Mouse (Mus musculus): ENCODE measurements around the gene Polr1d. TPM values are rescaled to one million over a fixed set of nuclear protein-coding genes. Genes with fewer than 3 reads are reported as not detected.

Polr1d gene
- total and polyA plus RNA-seq, 3 experiments, result 24.2 to 74.8 (median 66.6) TPM

- DNase-seq, result no peak
- Histone ChIP-seq H3K4me1 (ENCODE audit: control insufficient read depth, insufficient read depth, low read length) (peaks cover 29% of the 10 kb centered on the region), H3K27ac (no peak overlapping the region), H3K4me3 (no peak overlapping the region), H3K79me2 (replicated peaks; ENCODE audit: control insufficient read depth, insufficient read depth, low read length) (peaks cover 10% of the 10 kb centered on the region), H3K9ac (ENCODE audit: low read depth, low read length) (no peak overlapping the region), H3K36me3 (ENCODE audit: control insufficient read depth, insufficient read depth, low read length) (peaks cover 18% of the 10 kb centered on the region), H3K27me3 (ENCODE audit: control insufficient read depth, insufficient read depth, low read length) (no peaks in the 10 kb centered on the region)
- intact Hi-C loops (cut with DNase I), result no loop called here
- 47% methylated on average over 4 of the region's 4 CpGs for WGBS
- no peak for TF ChIP-seq POLR2A (IDR thresholded peaks at IDR 0.05; ENCODE audit: insufficient read depth, low read depth, low read length)
- no peak for TF ChIP-seq CTCF (IDR thresholded peaks at IDR 0.05)
- TF ChIP-seq EP300 (IDR thresholded peaks at IDR 0.05; ENCODE audit: insufficient read depth, low read depth, low read length), result no peak
These were observed 10.7 kb upstream of the Polr1d start for GRCm38 (mm10) chr5:147066129-147066528.

DNA sequence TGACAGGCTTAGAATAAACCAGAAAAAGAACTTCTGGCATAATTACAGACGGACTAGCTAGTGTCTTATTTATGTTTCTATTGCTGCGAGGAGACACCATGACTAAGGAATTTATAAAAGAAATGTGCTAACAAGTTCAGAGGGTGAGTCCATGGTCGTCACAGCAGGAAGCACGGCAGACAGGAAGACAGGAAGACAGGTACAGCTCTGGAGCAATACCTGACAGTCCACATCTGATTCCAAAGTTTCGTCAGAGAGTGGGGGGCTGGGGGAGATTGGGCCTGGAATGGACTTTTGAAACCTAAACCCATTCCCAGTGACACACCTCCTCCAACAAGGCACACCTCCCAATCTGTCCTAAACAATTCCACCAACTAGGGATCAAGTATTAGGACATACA is 9.9 kb upstream of the Polr1d start:
- Histone ChIP-seq H3K9ac (ENCODE audit: low read depth, low read length) (no peak overlapping the region), H3K4me1 (ENCODE audit: control insufficient read depth, insufficient read depth, low read length) (peaks cover 31% of the 10 kb centered on the region), H3K36me3 (ENCODE audit: control insufficient read depth, insufficient read depth, low read length) (peaks cover 23% of the 10 kb centered on the region), H3K4me3 (no peak overlapping the region), H3K79me2 (replicated peaks; ENCODE audit: control insufficient read depth, insufficient read depth, low read length) (peaks cover 8% of the 10 kb centered on the region), H3K27ac (no peak overlapping the region), H3K27me3 (ENCODE audit: control insufficient read depth, insufficient read depth, low read length) (no peaks in the 10 kb centered on the region)
- intact Hi-C loops (cut with DNase I), result no loop called here
- WGBS, result 61% methylated on average over 5 of the region's 5 CpGs
- no peak for DNase-seq
- TF ChIP-seq POLR2A (IDR thresholded peaks at IDR 0.05; ENCODE audit: insufficient read depth, low read depth, low read length) (no peak), CTCF (IDR thresholded peaks at IDR 0.05) (no peak), EP300 (IDR thresholded peaks at IDR 0.05; ENCODE audit: insufficient read depth, low read depth, low read length) (no peak)

- 34% methylated on average over 5 of the region's 5 CpGs for WGBS
- no peaks in the 10 kb centered on the region for H3K27me3 ChIP-seq (ENCODE audit: control insufficient read depth, insufficient read depth, low read length)
- peaks cover 25% of the 10 kb centered on the region for H3K36me3 ChIP-seq (ENCODE audit: control insufficient read depth, insufficient read depth, low read length)
- no peak for DNase-seq
- intact Hi-C loops (cut with DNase I), result no loop called here
- H3K27ac ChIP-seq, result no peak overlapping the region
- H3K79me2 ChIP-seq (replicated peaks; ENCODE audit: control insufficient read depth, insufficient read depth, low read length), result peaks cover 9% of the 10 kb centered on the region
- no peak overlapping the region for H3K4me3 ChIP-seq
- H3K4me1 ChIP-seq (ENCODE audit: control insufficient read depth, insufficient read depth, low read length), result peaks cover 30% of the 10 kb centered on the region
- TF ChIP-seq CTCF (IDR thresholded peaks at IDR 0.05) (no peak), EP300 (IDR thresholded peaks at IDR 0.05; ENCODE audit: insufficient read depth, low read depth, low read length) (no peak), POLR2A (IDR thresholded peaks at IDR 0.05; ENCODE audit: insufficient read depth, low read depth, low read length) (no peak)
- no peak overlapping the region; the same call in 1 of the 2 replicates for H3K9ac ChIP-seq (ENCODE audit: low read depth, low read length)
These were observed 8.0 kb upstream of the Polr1d start for GRCm38 (mm10) chr5:147068876-147069275.

GRCm38 (mm10) chr5:147070791-147071516 is 5.9 kb upstream of the Polr1d start:
- TF ChIP-seq POLR2A (IDR thresholded peaks at IDR 0.05; ENCODE audit: insufficient read depth, low read depth, low read length) (no peak), EP300 (IDR thresholded peaks at IDR 0.05; ENCODE audit: insufficient read depth, low read depth, low read length) (no peak), CTCF (IDR thresholded peaks at IDR 0.05) (no peak)
- H3K27ac ChIP-seq, result peak overlapping the region; percentile 21; the same call in 1 of the 2 replicates
- peaks cover 7% of the 10 kb centered on the region for H3K79me2 ChIP-seq (replicated peaks; ENCODE audit: control insufficient read depth, insufficient read depth, low read length)
- intact Hi-C loops (cut with DNase I), result loop anchor here (10.0 kb wide), 1 partner anchor 236 kb away; the partner anchor contains the start of gene Rpl21
- H3K4me3 ChIP-seq, result no peak overlapping the region
- H3K27me3 ChIP-seq (ENCODE audit: control insufficient read depth, insufficient read depth, low read length), result no peaks in the 10 kb centered on the region
- peaks cover 31% of the 10 kb centered on the region for H3K36me3 ChIP-seq (ENCODE audit: control insufficient read depth, insufficient read depth, low read length)
- H3K9ac ChIP-seq (ENCODE audit: low read depth, low read length), result peak overlapping the region; percentile 40
- H3K4me1 ChIP-seq (ENCODE audit: control insufficient read depth, insufficient read depth, low read length), result peaks cover 23% of the 10 kb centered on the region
- peak in 1 of 2 experiments; percentile 57 for DNase-seq
- WGBS, result 55% methylated on average over 16 of the region's 16 CpGs

DNA sequence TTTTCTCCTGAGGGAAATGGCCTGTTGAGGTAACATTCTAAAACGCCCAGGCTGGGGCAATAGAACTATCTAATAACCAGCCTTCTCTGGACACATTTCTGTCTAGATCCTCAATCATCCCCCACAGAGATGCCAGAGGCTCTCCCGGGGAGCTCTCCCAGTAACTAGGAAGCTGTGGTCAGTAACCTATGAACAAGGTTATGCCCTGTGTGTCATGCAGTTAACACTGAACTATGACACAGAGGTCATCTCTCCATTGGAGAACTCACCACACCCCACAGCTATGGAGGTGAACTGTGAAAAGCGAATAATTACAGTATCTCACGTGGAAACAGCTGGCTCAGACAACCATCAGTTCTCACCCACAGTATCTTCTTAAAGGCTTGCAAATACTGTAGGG is 5.0 kb upstream of the Polr1d start:
- intact Hi-C loops (cut with DNase I), result loop anchor here (10.0 kb wide), 1 partner anchor 237 kb away; the partner anchor contains the start of gene Rpl21
- H3K9ac ChIP-seq (ENCODE audit: low read depth, low read length), result no peak overlapping the region
- H3K27ac ChIP-seq, result no peak overlapping the region
- peaks cover 7% of the 10 kb centered on the region for H3K79me2 ChIP-seq (replicated peaks; ENCODE audit: control insufficient read depth, insufficient read depth, low read length)
- H3K36me3 ChIP-seq (ENCODE audit: control insufficient read depth, insufficient read depth, low read length), result peaks cover 28% of the 10 kb centered on the region
- no peak for TF ChIP-seq EP300 (IDR thresholded peaks at IDR 0.05; ENCODE audit: insufficient read depth, low read depth, low read length)
- H3K27me3 ChIP-seq (ENCODE audit: control insufficient read depth, insufficient read depth, low read length), result no peaks in the 10 kb centered on the region
- peaks cover 23% of the 10 kb centered on the region for H3K4me1 ChIP-seq (ENCODE audit: control insufficient read depth, insufficient read depth, low read length)
- no peak for DNase-seq
- WGBS, result 52% methylated on average over 4 of the region's 4 CpGs
- no peak overlapping the region for H3K4me3 ChIP-seq

- H3K4me1 ChIP-seq (ENCODE audit: control insufficient read depth, insufficient read depth, low read length), result peaks cover 25% of the 10 kb centered on the region
- 57% methylated on average over 6 of the region's 6 CpGs for WGBS
- DNase-seq, result no peak
- no peak overlapping the region for H3K9ac ChIP-seq (ENCODE audit: low read depth, low read length)
- TF ChIP-seq CTCF (IDR thresholded peaks at IDR 0.05), result no peak
- H3K27me3 ChIP-seq (ENCODE audit: control insufficient read depth, insufficient read depth, low read length), result no peaks in the 10 kb centered on the region
- H3K36me3 ChIP-seq (ENCODE audit: control insufficient read depth, insufficient read depth, low read length), result peaks cover 27% of the 10 kb centered on the region
- H3K27ac ChIP-seq, result no peak overlapping the region; the same call in 1 of the 2 replicates
- peaks cover 7% of the 10 kb centered on the region for H3K79me2 ChIP-seq (replicated peaks; ENCODE audit: control insufficient read depth, insufficient read depth, low read length)
- H3K4me3 ChIP-seq, result no peak overlapping the region
- intact Hi-C loops (cut with DNase I), result loop anchor here (10.0 kb wide), 1 partner anchor 239 kb away; the partner anchor contains the start of gene Rpl21
These were observed 3.0 kb upstream of the Polr1d start for GRCm38 (mm10) chr5:147073805-147074204.
